Mouse (Mus musculus) layer of hippocampus, adult 2 months (tissue): ENCODE measurements around the gene Kcnk2. TPM values are rescaled to one million over a fixed set of nuclear protein-coding genes. Genes with fewer than 3 reads are reported as not detected.
"Not testable (repeated sequence)": the region's sequence is repeated elsewhere in the genome, so short reads cannot be mapped to it uniquely, and the experiment has no call there.

Source experiments
- DNase-seq, 2 experiments: peaks; one replicate each; pipeline ENCODE4 v3.0.0; 2022; ENCODE audit warnings: low spot score in 2 of 2
- H3K27ac ChIP-seq: fragments of 200-600 bp; 2 replicates; pipeline ENCODE4 v1.8.1; 2022
- H3K4me3 ChIP-seq: fragments of 200-600 bp; 2 replicates; pipeline ENCODE4 v1.8.1; 2022; ENCODE audit warnings: mild to moderate bottlenecking
- CTCF ChIP-seq: fragments of 200-600 bp; conservative IDR thresholded peaks from 2 replicates; pipeline ENCODE4 v1.8.1; 2022; ENCODE audit warnings: antibody characterized with exemption, mild to moderate bottlenecking, moderate library complexity
- total RNA-seq, 2 experiments: library from RNA; stranded (reverse); gene quantifications; 2 replicates each; pipeline ENCODE4 v1.2.3; 2021

Kcnk2 gene
- total RNA-seq, 2 experiments from 2014 or later = 47.9 to 48.4 TPM

- TF ChIP-seq CTCF = no peak
- Histone ChIP-seq H3K4me3 (no peak overlapping the region), H3K27ac (no peak overlapping the region)
- DNase-seq = no peak
Measured at GRCm38 (mm10) chr1:189314495-189314894, 87.6 kb downstream of the Kcnk2 start.

GRCm38 (mm10) chr1:189313750-189314149, 88.3 kb downstream of the Kcnk2 start:
- no peak for DNase-seq
- Histone ChIP-seq H3K27ac (no peak overlapping the region), H3K4me3 (no peak overlapping the region)
- no peak for TF ChIP-seq CTCF

- TF ChIP-seq CTCF = no peak
- DNase-seq = no peak
- Histone ChIP-seq H3K27ac (no peak overlapping the region), H3K4me3 (no peak overlapping the region)
Measured at GRCm38 (mm10) chr1:189310145-189310544, 91.9 kb downstream of the Kcnk2 start.

- DNase-seq = no peak
- Histone ChIP-seq H3K27ac (no peak overlapping the region), H3K4me3 (no peak overlapping the region)
- TF ChIP-seq CTCF = no peak
Measured at GRCm38 (mm10) chr1:189304988-189305522, 97.0 kb downstream of the Kcnk2 start.

GRCm38 (mm10) chr1:189303001-189303400, 99.1 kb downstream of the Kcnk2 start:
- no peak overlapping the region for H3K27ac ChIP-seq
- DNase-seq = no peak
- no peak overlapping the region for H3K4me3 ChIP-seq
- TF ChIP-seq CTCF = no peak

GRCm38 (mm10) chr1:189293679-189294406, 108.2 kb downstream of the Kcnk2 start:
- H3K27ac ChIP-seq = no peak overlapping the region
- DNase-seq = no peak
- TF ChIP-seq CTCF = no peak
- H3K4me3 ChIP-seq = no peak overlapping the region

- DNase-seq = peak; percentile 41 to 43
- H3K27ac ChIP-seq = peak overlapping the region; percentile 84
- H3K4me3 ChIP-seq = no peak overlapping the region
- no peak for TF ChIP-seq CTCF
Measured at GRCm38 (mm10) chr1:189290885-189291284, 111.2 kb downstream of the Kcnk2 start.

- H3K27ac ChIP-seq = peak overlapping the region; percentile 39; the same call in 1 of the 2 replicates
- no peak for DNase-seq
Measured at GRCm38 (mm10) chr1:189288948-189289347, 113.1 kb downstream of the Kcnk2 start.

GRCm38 (mm10) chr1:189272281-189272680, 129.8 kb downstream of the Kcnk2 start:
- TF ChIP-seq CTCF = no peak
- DNase-seq = peak in 1 of 2 experiments; percentile 51
- H3K27ac ChIP-seq = peak overlapping the region; percentile 85
- no peak overlapping the region for H3K4me3 ChIP-seq

More at GRCm38 (mm10) chr1:189288948-189289347, 113.1 kb downstream of the Kcnk2 start:
- H3K4me3 ChIP-seq = no peak overlapping the region
- no peak for TF ChIP-seq CTCF

- H3K27ac ChIP-seq = no peak overlapping the region
- TF ChIP-seq CTCF = no peak
- DNase-seq = no peak
- no peak overlapping the region for H3K4me3 ChIP-seq
Measured at GRCm38 (mm10) chr1:189253631-189254030, 148.4 kb downstream of the Kcnk2 start.

GRCm38 (mm10) chr1:189253207-189253606, 148.9 kb downstream of the Kcnk2 start:
- Histone ChIP-seq H3K4me3 (no peak overlapping the region), H3K27ac (no peak overlapping the region)
- peak; percentile 72 for TF ChIP-seq CTCF
- DNase-seq = peak in 1 of 2 experiments; percentile 11

GRCm38 (mm10) chr1:189243206-189243605, 158.9 kb downstream of the Kcnk2 start:
- DNase-seq, H3K27ac ChIP-seq, H3K4me3 ChIP-seq: not testable (repeated sequence)

GRCm38 (mm10) chr1:189235261-189235660, 166.8 kb downstream of the Kcnk2 start:
- no peak for TF ChIP-seq CTCF
- DNase-seq = no peak
- Histone ChIP-seq H3K27ac (no peak overlapping the region), H3K4me3 (no peak overlapping the region)

- TF ChIP-seq CTCF = no peak
- DNase-seq = no peak
- no peak overlapping the region for H3K27ac ChIP-seq
- H3K4me3 ChIP-seq = no peak overlapping the region
Measured at GRCm38 (mm10) chr1:189232829-189233228, 169.2 kb downstream of the Kcnk2 start.
